Mouse (Mus musculus) cerebellum, adult 2 months (tissue): ENCODE measurements at regions not wholly inside any gene's neighbourhood (a gene's known extent, or its start where the extent isn't known, plus 50 kb on each side); places are given as distances from the start of the nearest gene placed in this dataset.

Source experiments
- CTCF ChIP-seq: fragments of 200-500 bp; IDR thresholded peaks from 2 replicates; pipeline ENCODE4 v1.5.1; 2011; ENCODE audit warnings: low read depth, mild to moderate bottlenecking, control low read depth, low read length, moderate library complexity, borderline replicate concordance; ENCODE audit not compliant: insufficient read depth
- POLR2A ChIP-seq: fragments of 200-500 bp; IDR thresholded peaks from 2 replicates; pipeline ENCODE4 v1.6.1; 2011; ENCODE audit warnings: low read length, control low read depth, borderline replicate concordance; ENCODE audit not compliant: insufficient read depth

GRCm38 (mm10) chr2:116966266-116966665 is 87.8 kb downstream of the Tmco5 start:
- TF ChIP-seq CTCF (no peak), POLR2A (no peak)
